ENCODE assay signal across 25 mouse cellular contexts in genomic region chr1:179086208-179086607, GRCm38 (mm10).
DNase-seq lines count a peak whose midpoint lies in the region; ATAC-seq lines count a peak whose summit lies in the region.
"Had no signal": no experiment of that assay in that cellular context is flagged by ENCODE, and none has a peak within 500 bp of the region (broad histone marks: within the 10 kb centered on the region; RNA-seq: fewer than 3 reads in every experiment).

No protein-coding gene starts in this region.

- no peaks in the 10 kb centered on the region for H3K4me1 ChIP-seq in midbrain, embryonic 11.5 days (ENCODE audit: control insufficient read depth, insufficient read depth, low read length)
- H3K4me1 ChIP-seq in midbrain, embryonic 15.5 days = no peaks in the 10 kb centered on the region
- H3K4me1 ChIP-seq in kidney, embryonic 15.5 days = peaks cover 26% of the 10 kb centered on the region
- H3K4me1 ChIP-seq: neural tube, embryonic 13.5 days had no signal

- H3K4me3 ChIP-seq in midbrain, embryonic 11.5 days (ENCODE audit: low read depth, low read length) = no peak overlapping the region
- H3K4me3 ChIP-seq in midbrain, embryonic 15.5 days = no peak overlapping the region
- H3K4me3 ChIP-seq in kidney, embryonic 15.5 days (replicated peaks) = no peak overlapping the region
- H3K4me3 ChIP-seq: embryonic facial prominence, embryonic 15.5 days; heart, embryonic 10.5 days; hindbrain, embryonic 10.5 days; limb, embryonic 13.5 days; liver, embryonic 12.5 days; myocyte; neural tube, embryonic 13.5 days had no signal

- H3K36me3 ChIP-seq in midbrain, embryonic 11.5 days (ENCODE audit: control insufficient read depth, insufficient read depth, low read length) = no peaks in the 10 kb centered on the region
- no peaks in the 10 kb centered on the region for H3K36me3 ChIP-seq in midbrain, embryonic 15.5 days (replicated peaks)
- H3K36me3 ChIP-seq in kidney, embryonic 15.5 days = no peaks in the 10 kb centered on the region
- H3K36me3 ChIP-seq: hindbrain, embryonic 10.5 days; liver, embryonic 12.5 days; neural tube, embryonic 13.5 days had no signal

- DNase-seq in cerebellum, postnatal 4 days (ENCODE audit: low spot score in 2 of 2) = no peak
- DNase-seq in midbrain, embryonic 11.5 days (ENCODE audit: low spot score, missing footprints) = peak; percentile 73
- peak; percentile 80 to 82 for DNase-seq in cerebellum, postnatal 25 days
- DNase-seq in urinary bladder, adult 2 months (ENCODE audit: low spot score) = no peak
- DNase-seq: adrenal gland, postnatal 10 days; embryo, embryonic 11 days; gastrocnemius, postnatal 10 days; kidney, adult 18-20 months; lung, embryonic 14.5 days; lung, postnatal 4 days; thymus, postnatal 25 days had no signal

- no peaks in the 10 kb centered on the region for H3K27me3 ChIP-seq in midbrain, embryonic 11.5 days (ENCODE audit: control insufficient read depth, insufficient read depth, low read length)
- H3K27me3 ChIP-seq in midbrain, embryonic 15.5 days (replicated peaks) = no peaks in the 10 kb centered on the region
- H3K27me3 ChIP-seq in kidney, embryonic 15.5 days = no peaks in the 10 kb centered on the region
- H3K27me3 ChIP-seq: embryonic facial prominence, embryonic 15.5 days; limb, embryonic 13.5 days; liver, embryonic 12.5 days; neural tube, embryonic 13.5 days had no signal

- peak; percentile 92 for ATAC-seq in cerebellum, adult (ENCODE audit: insufficient number of reproducible peaks, low FRiP score, low TSS enrichment)
- ATAC-seq in midbrain, embryonic 11.5 days (ENCODE audit: low FRiP score) = no peak
- no peak for ATAC-seq in midbrain, embryonic 15.5 days (replicated peaks)
- no peak for ATAC-seq in kidney, embryonic 15.5 days (replicated peaks; ENCODE audit: low FRiP score)
- ATAC-seq: forebrain, embryonic 14.5 days; inflammation-experienced regulatory T-cells, adult 6 months; liver, embryonic 12.5 days; midbrain, embryonic 16.5 days had no signal

- WGBS in midbrain, embryonic 11.5 days = 96% methylated on average over 7 of the region's 7 CpGs
- 93% methylated on average over 7 of the region's 7 CpGs for WGBS in midbrain, embryonic 15.5 days
- 89% methylated on average over 7 of the region's 7 CpGs for WGBS in kidney, embryonic 15.5 days

- H3K4me2 ChIP-seq in midbrain, embryonic 11.5 days = no peak overlapping the region
- H3K4me2 ChIP-seq in midbrain, embryonic 15.5 days = no peak overlapping the region
- no peak overlapping the region for H3K4me2 ChIP-seq in kidney, embryonic 15.5 days
- H3K4me2 ChIP-seq: embryonic facial prominence, embryonic 15.5 days; limb, embryonic 13.5 days; liver, embryonic 12.5 days; lung, embryonic 14.5 days; neural tube, embryonic 13.5 days had no signal

- no peak overlapping the region for H3K27ac ChIP-seq in midbrain, embryonic 11.5 days (ENCODE audit: low read depth, low read length)
- no peak overlapping the region for H3K27ac ChIP-seq in midbrain, embryonic 15.5 days
- no peak overlapping the region for H3K27ac ChIP-seq in kidney, embryonic 15.5 days
- H3K27ac ChIP-seq: embryonic facial prominence, embryonic 15.5 days; heart, embryonic 10.5 days; hindbrain, embryonic 10.5 days; kidney, postnatal 0 days; limb, embryonic 13.5 days; liver, embryonic 12.5 days; neural tube, embryonic 13.5 days had no signal

- no peak overlapping the region for H3K9ac ChIP-seq in midbrain, embryonic 11.5 days (ENCODE audit: low read length)
- no peak overlapping the region for H3K9ac ChIP-seq in midbrain, embryonic 15.5 days
- no peak overlapping the region for H3K9ac ChIP-seq in kidney, embryonic 15.5 days
- H3K9ac ChIP-seq: embryonic facial prominence, embryonic 15.5 days; limb, embryonic 13.5 days; liver, embryonic 12.5 days; lung, embryonic 14.5 days; neural tube, embryonic 13.5 days had no signal

- H3K9me3 ChIP-seq in midbrain, embryonic 11.5 days (ENCODE audit: control insufficient read depth, low read length) = no peaks in the 10 kb centered on the region
- H3K9me3 ChIP-seq in midbrain, embryonic 15.5 days = no peaks in the 10 kb centered on the region
- no peaks in the 10 kb centered on the region for H3K9me3 ChIP-seq in kidney, embryonic 15.5 days (replicated peaks)
- H3K9me3 ChIP-seq: embryonic facial prominence, embryonic 15.5 days; heart, embryonic 10.5 days; hindbrain, embryonic 10.5 days; liver, embryonic 12.5 days; neural tube, embryonic 13.5 days had no signal

Comparison
In these comparisons a context has a peak if more than half of its experiments do, and no peak if none do; other contexts are left out.
1. DNase-seq: peak in midbrain, embryonic 11.5 days (single experiment) and cerebellum, postnatal 25 days (2 of 2); none in cerebellum, postnatal 4 days (0 of 2) and urinary bladder, adult 2 months (single experiment).